In genomic region chr13:76530867-76531504, GRCm38 (mm10) we compare ENCODE assay signal across 28 mouse cellular contexts.
A peak's percentile ranks its signal among the peaks of the same experiment; 100 is the strongest.
DNase-seq lines count a peak whose midpoint lies in the region; ATAC-seq lines count a peak whose summit lies in the region.
"Had no signal": no experiment of that assay in that cellular context is flagged by ENCODE, and none has a peak within 500 bp of the region (broad histone marks: within the 10 kb centered on the region; RNA-seq: fewer than 3 reads in every experiment).

No protein-coding gene starts in this region.

- H3K27ac ChIP-seq in forebrain, embryonic 12.5 days = no peak overlapping the region
- H3K27ac ChIP-seq in forebrain, embryonic 15.5 days (replicated peaks) = no peak overlapping the region
- H3K27ac ChIP-seq in hindbrain, embryonic 14.5 days = no peak overlapping the region
- H3K27ac ChIP-seq in hindbrain, embryonic 16.5 days (ENCODE audit: low read depth, low read length) = no peak overlapping the region
- no peak overlapping the region for H3K27ac ChIP-seq in midbrain, embryonic 11.5 days (ENCODE audit: low read depth, low read length)
- no peak overlapping the region for H3K27ac ChIP-seq in midbrain, embryonic 16.5 days (ENCODE audit: low read length)
- H3K27ac ChIP-seq: embryonic facial prominence, embryonic 12.5 days; heart, embryonic 10.5 days; limb, embryonic 12.5 days; liver, embryonic 15.5 days had no signal

- ATAC-seq in forebrain, embryonic 12.5 days (ENCODE audit: low FRiP score) = 0 out of 2 replicates have a peak, but pooled peaks have one; percentile 14
- no peak for ATAC-seq in forebrain, embryonic 15.5 days (replicated peaks)
- peak; percentile 34; the same call in 1 of the 2 replicates for ATAC-seq in hindbrain, embryonic 14.5 days (ENCODE audit: low FRiP score)
- no peak for ATAC-seq in hindbrain, embryonic 16.5 days
- ATAC-seq in midbrain, embryonic 11.5 days (ENCODE audit: low FRiP score) = peak; percentile 7; the same call in 1 of the 2 replicates
- no peak for ATAC-seq in midbrain, embryonic 16.5 days
- no peak; the same call in 1 of the 2 replicates for ATAC-seq in monocyte, adult 5-6 weeks (replicated peaks; ENCODE audit: insufficient number of reproducible peaks, low FRiP score, low TSS enrichment, poor library complexity, severe bottlenecking)
- ATAC-seq: forebrain, postnatal 0 days; intestine, embryonic 16.5 days; Patski had no signal

- no peaks in the 10 kb centered on the region for H3K27me3 ChIP-seq in forebrain, embryonic 12.5 days
- H3K27me3 ChIP-seq in forebrain, embryonic 15.5 days = no peaks in the 10 kb centered on the region
- H3K27me3 ChIP-seq in hindbrain, embryonic 14.5 days (ENCODE audit: control insufficient read depth, insufficient read depth, low read length) = no peaks in the 10 kb centered on the region
- no peaks in the 10 kb centered on the region for H3K27me3 ChIP-seq in hindbrain, embryonic 16.5 days (replicated peaks; ENCODE audit: control insufficient read depth, insufficient read depth, low read length)
- no peaks in the 10 kb centered on the region for H3K27me3 ChIP-seq in midbrain, embryonic 11.5 days (ENCODE audit: control insufficient read depth, insufficient read depth, low read length)
- no peaks in the 10 kb centered on the region for H3K27me3 ChIP-seq in midbrain, embryonic 16.5 days (ENCODE audit: control insufficient read depth, insufficient read depth, low read depth, low read length)
- H3K27me3 ChIP-seq: embryonic facial prominence, embryonic 12.5 days; limb, embryonic 12.5 days; liver, embryonic 15.5 days; Patski had no signal

- no peaks in the 10 kb centered on the region for H3K36me3 ChIP-seq in forebrain, embryonic 12.5 days (replicated peaks)
- no peaks in the 10 kb centered on the region for H3K36me3 ChIP-seq in forebrain, embryonic 15.5 days
- no peaks in the 10 kb centered on the region for H3K36me3 ChIP-seq in hindbrain, embryonic 14.5 days (replicated peaks; ENCODE audit: control insufficient read depth, insufficient read depth)
- no peaks in the 10 kb centered on the region for H3K36me3 ChIP-seq in hindbrain, embryonic 16.5 days (ENCODE audit: control insufficient read depth, insufficient read depth, low read length)
- no peaks in the 10 kb centered on the region for H3K36me3 ChIP-seq in midbrain, embryonic 11.5 days (ENCODE audit: control insufficient read depth, insufficient read depth, low read length)
- H3K36me3 ChIP-seq in midbrain, embryonic 16.5 days (ENCODE audit: control insufficient read depth, insufficient read depth, low read length) = no peaks in the 10 kb centered on the region
- H3K36me3 ChIP-seq: embryonic facial prominence, embryonic 12.5 days; heart, embryonic 10.5 days; limb, embryonic 12.5 days; liver, embryonic 15.5 days had no signal

- H3K9me3 ChIP-seq in forebrain, embryonic 12.5 days = no peaks in the 10 kb centered on the region
- H3K9me3 ChIP-seq in forebrain, embryonic 15.5 days = no peaks in the 10 kb centered on the region
- H3K9me3 ChIP-seq in hindbrain, embryonic 14.5 days (ENCODE audit: control insufficient read depth, low read length) = no peaks in the 10 kb centered on the region
- H3K9me3 ChIP-seq in hindbrain, embryonic 16.5 days (ENCODE audit: control insufficient read depth, low read length) = no peaks in the 10 kb centered on the region
- H3K9me3 ChIP-seq in midbrain, embryonic 11.5 days (ENCODE audit: control insufficient read depth, low read length) = no peaks in the 10 kb centered on the region
- no peaks in the 10 kb centered on the region for H3K9me3 ChIP-seq in midbrain, embryonic 16.5 days (replicated peaks; ENCODE audit: control insufficient read depth, low read length, poor library complexity, severe bottlenecking)
- H3K9me3 ChIP-seq: embryonic facial prominence, embryonic 12.5 days; heart, embryonic 10.5 days; limb, embryonic 12.5 days; liver, embryonic 15.5 days had no signal

- no peaks in the 10 kb centered on the region for H3K4me1 ChIP-seq in forebrain, embryonic 12.5 days
- H3K4me1 ChIP-seq in forebrain, embryonic 15.5 days = no peaks in the 10 kb centered on the region
- no peaks in the 10 kb centered on the region for H3K4me1 ChIP-seq in hindbrain, embryonic 14.5 days (replicated peaks; ENCODE audit: control insufficient read depth, insufficient read depth, low read length)
- H3K4me1 ChIP-seq in hindbrain, embryonic 16.5 days (ENCODE audit: control insufficient read depth, insufficient read depth, low read depth, low read length) = no peaks in the 10 kb centered on the region
- no peaks in the 10 kb centered on the region for H3K4me1 ChIP-seq in midbrain, embryonic 11.5 days (ENCODE audit: control insufficient read depth, insufficient read depth, low read length)
- no peaks in the 10 kb centered on the region for H3K4me1 ChIP-seq in midbrain, embryonic 16.5 days (ENCODE audit: control insufficient read depth, insufficient read depth, low read length)
- H3K4me1 ChIP-seq: embryonic facial prominence, embryonic 12.5 days; heart, embryonic 10.5 days; limb, embryonic 12.5 days; liver, embryonic 15.5 days had no signal

- WGBS in forebrain, embryonic 12.5 days = 84% methylated on average over 3 of the region's 3 CpGs
- 85% methylated on average over 3 of the region's 3 CpGs for WGBS in forebrain, embryonic 15.5 days
- WGBS in hindbrain, embryonic 14.5 days = 92% methylated on average over 3 of the region's 3 CpGs
- WGBS in hindbrain, embryonic 16.5 days = 87% methylated on average over 3 of the region's 3 CpGs
- WGBS in midbrain, embryonic 11.5 days = 93% methylated on average over 3 of the region's 3 CpGs
- WGBS in midbrain, embryonic 16.5 days = 98% methylated on average over 3 of the region's 3 CpGs

- H3K4me3 ChIP-seq in forebrain, embryonic 12.5 days (replicated peaks) = no peak overlapping the region
- H3K4me3 ChIP-seq in forebrain, embryonic 15.5 days = no peak overlapping the region
- no peak overlapping the region for H3K4me3 ChIP-seq in hindbrain, embryonic 14.5 days (replicated peaks; ENCODE audit: low read length)
- H3K4me3 ChIP-seq in hindbrain, embryonic 16.5 days (ENCODE audit: low read length) = no peak overlapping the region
- no peak overlapping the region for H3K4me3 ChIP-seq in midbrain, embryonic 11.5 days (ENCODE audit: low read depth, low read length)
- no peak overlapping the region for H3K4me3 ChIP-seq in midbrain, embryonic 16.5 days (ENCODE audit: low read depth, low read length)
- H3K4me3 ChIP-seq: embryonic facial prominence, embryonic 12.5 days; erythroblast, embryonic 14.5 days; heart, embryonic 10.5 days; limb, embryonic 12.5 days; liver, embryonic 15.5 days; myocyte had no signal

- no peak for DNase-seq in hindbrain, embryonic 14.5 days (ENCODE audit: low spot score)
- DNase-seq in midbrain, embryonic 11.5 days (ENCODE audit: low spot score, missing footprints) = no peak
- DNase-seq: adrenal gland, postnatal 10 days; cerebellum, adult 8-10 months; cerebellum, postnatal 25 days; forebrain, postnatal 0 days; heart, postnatal 36 days; kidney, adult 9 months; kidney, postnatal 14 days; layer of hippocampus, adult 9-11 months; lung, embryonic 14.5 days; lung, postnatal 14 days; midbrain, embryonic 14.5 days; thymus, adult 2 months; thymus, postnatal 36 days had no signal

- H3K9ac ChIP-seq in forebrain, embryonic 12.5 days = no peak overlapping the region
- no peak overlapping the region for H3K9ac ChIP-seq in forebrain, embryonic 15.5 days (replicated peaks)
- H3K9ac ChIP-seq in hindbrain, embryonic 14.5 days = no peak overlapping the region
- no peak overlapping the region for H3K9ac ChIP-seq in hindbrain, embryonic 16.5 days (ENCODE audit: low read depth, low read length)
- no peak overlapping the region for H3K9ac ChIP-seq in midbrain, embryonic 11.5 days (ENCODE audit: low read length)
- H3K9ac ChIP-seq in midbrain, embryonic 16.5 days (ENCODE audit: low read depth, low read length) = no peak overlapping the region
- H3K9ac ChIP-seq: embryonic facial prominence, embryonic 12.5 days; forebrain, postnatal 0 days; limb, embryonic 12.5 days; liver, embryonic 15.5 days; lung, embryonic 14.5 days had no signal

- H3K4me2 ChIP-seq in forebrain, embryonic 12.5 days = no peak overlapping the region
- H3K4me2 ChIP-seq in forebrain, embryonic 15.5 days (replicated peaks) = no peak overlapping the region
- H3K4me2 ChIP-seq in hindbrain, embryonic 14.5 days (replicated peaks) = no peak overlapping the region
- no peak overlapping the region for H3K4me2 ChIP-seq in hindbrain, embryonic 16.5 days (ENCODE audit: low read length)
- no peak overlapping the region for H3K4me2 ChIP-seq in midbrain, embryonic 11.5 days
- no peak overlapping the region for H3K4me2 ChIP-seq in midbrain, embryonic 16.5 days (ENCODE audit: low read length)
- H3K4me2 ChIP-seq: embryonic facial prominence, embryonic 12.5 days; limb, embryonic 12.5 days; liver, embryonic 15.5 days; lung, embryonic 14.5 days had no signal

Comparison
In these comparisons a context has a peak if more than half of its experiments do, and no peak if none do; other contexts are left out.
1. ATAC-seq: peak in forebrain, embryonic 12.5 days (single experiment), hindbrain, embryonic 14.5 days (single experiment) and midbrain, embryonic 11.5 days (single experiment); none in forebrain, embryonic 15.5 days (single experiment), hindbrain, embryonic 16.5 days (single experiment), midbrain, embryonic 16.5 days (single experiment) and monocyte, adult 5-6 weeks (single experiment).